Mouse (Mus musculus) heart, adult 9 months (tissue): ENCODE results near the gene Gm6760.

ENCODE experiments used
- DNase-seq, 2 experiments: peaks; one replicate each; pipeline ENCODE4 v3.0.0; 2022; ENCODE audit warnings: low spot score in 2 of 2

Gene Gm6760

GRCm38 (mm10) chrX:64152098-64152497, at the start of gene Gm6760:
TSS of gene Gm6760 (minus strand) at chrX:64152198.
- DNase-seq, result no peak

GRCm38 (mm10) chrX:64181246-64181645, 29.2 kb upstream of the Gm6760 start:
- DNase-seq, result no peak

- DNase-seq, result no peak
Observed at GRCm38 (mm10) chrX:64173248-64173647, 21.2 kb upstream of the Gm6760 start, which contains the start of gene 3830417A13Rik. TSS of gene 3830417A13Rik (plus strand) at chrX:64173548.
